Mouse (Mus musculus) layer of hippocampus, adult 9-11 months (tissue): ENCODE measurements at regions not wholly inside any gene's neighbourhood (a gene's known extent, or its start where the extent isn't known, plus 50 kb on each side); places are given as distances from the start of the nearest gene placed in this dataset.

Experiments used
- DNase-seq: peaks from one replicate; pipeline ENCODE4 v3.0.0; 2022

GRCm38 (mm10) chr4:105566513-105567457, 222.9 kb upstream of the Gm12728 start:
- no peak for DNase-seq

GRCm38 (mm10) chr4:105569671-105570070, 220.0 kb upstream of the Gm12728 start:
- no peak for DNase-seq

DNA sequence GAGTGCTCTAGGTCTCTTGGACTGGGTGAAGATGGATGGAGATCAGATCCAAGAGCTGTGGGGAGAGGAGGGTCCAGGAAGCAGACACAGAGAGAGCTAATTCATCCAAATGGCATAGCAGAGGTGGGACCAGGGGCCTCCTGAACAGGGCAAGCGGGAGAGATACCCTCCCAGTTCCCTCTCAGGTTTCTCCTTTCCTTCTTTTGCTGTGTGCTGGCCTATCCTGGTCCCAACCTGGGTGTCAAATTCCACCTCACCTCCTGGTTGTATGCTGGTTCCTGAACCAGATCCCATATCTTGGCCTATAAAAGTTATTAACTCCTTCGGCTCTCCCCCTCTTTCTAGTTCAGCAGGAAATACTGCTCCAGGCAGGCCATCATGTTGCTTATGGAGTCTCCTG, 214.1 kb upstream of the Gm12728 start:
- no peak for DNase-seq

DNA sequence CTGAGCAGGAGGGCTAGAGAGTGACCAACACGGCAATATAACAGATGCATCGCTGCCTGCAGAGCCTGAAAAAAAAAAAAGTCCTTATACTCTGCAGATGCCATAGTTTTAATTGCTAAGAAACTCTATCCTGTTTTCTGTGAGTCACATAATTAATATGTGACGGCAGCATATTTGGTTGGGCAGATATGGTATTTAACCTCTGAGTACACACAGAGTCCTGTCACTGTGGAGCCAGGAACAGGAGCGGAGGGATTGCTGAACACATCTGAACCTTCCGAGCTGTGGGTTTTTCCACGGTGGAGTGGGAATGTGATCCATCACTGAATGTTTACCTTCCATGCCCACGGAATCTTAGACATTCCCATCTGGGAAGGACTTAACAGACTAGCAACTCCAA, 208.7 kb upstream of the Gm12728 start:
- DNase-seq, result no peak

DNA sequence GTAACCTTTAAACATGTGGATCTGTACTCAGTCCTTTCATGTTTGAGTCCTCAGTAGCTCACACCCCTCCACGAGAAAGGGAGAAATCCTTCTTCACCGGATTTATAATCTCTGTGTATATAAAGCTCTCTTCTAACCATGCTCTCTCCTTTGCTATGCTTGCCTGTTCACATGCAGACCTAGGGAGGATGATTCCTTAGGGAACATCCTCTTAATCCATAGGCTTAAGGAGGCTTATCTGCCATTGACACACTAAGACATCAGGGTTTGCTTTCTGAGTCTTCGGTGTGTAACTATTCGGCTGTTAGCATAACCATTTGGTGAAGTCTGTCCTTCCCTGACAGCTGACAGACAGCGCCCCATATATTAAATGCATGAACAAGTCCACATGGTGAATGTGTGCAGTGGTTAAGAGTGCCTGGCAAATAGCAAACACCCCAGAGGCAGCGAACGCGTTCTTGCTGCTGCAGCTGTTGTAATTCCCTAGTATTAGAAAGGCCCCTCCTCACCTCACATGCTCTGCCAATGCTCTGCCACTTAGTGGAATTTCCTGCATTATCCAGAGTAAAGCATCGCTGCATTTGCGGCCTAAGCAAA, 205.2 kb upstream of the Gm12728 start:
- DNase-seq, result no peak

- DNase-seq, result no peak
Observed at GRCm38 (mm10) chr4:105603661-105604060, 186.0 kb upstream of the Gm12728 start.

DNA sequence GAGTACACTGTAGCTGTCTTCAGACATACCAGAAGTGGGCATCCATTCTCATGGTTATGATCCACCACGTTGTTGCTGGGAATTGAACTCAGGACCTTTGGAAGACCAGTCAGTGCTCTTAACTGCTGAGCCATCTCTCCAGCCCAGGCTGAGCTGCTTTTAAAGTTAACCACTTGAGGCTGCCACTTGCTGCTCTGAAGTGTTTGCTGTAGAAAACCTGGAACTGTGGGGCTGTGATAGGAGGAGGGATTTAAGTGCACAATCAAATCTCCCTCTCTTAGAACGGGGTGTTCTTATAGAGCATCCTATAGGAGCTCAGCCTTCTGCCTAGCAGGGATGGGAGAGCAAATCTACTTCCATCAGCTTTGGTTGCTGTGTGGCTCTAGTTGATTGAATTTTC, 185.1 kb upstream of the Gm12728 start:
- DNase-seq, result no peak

GRCm38 (mm10) chr4:105606731-105607130, 182.9 kb upstream of the Gm12728 start:
- no peak for DNase-seq

DNA sequence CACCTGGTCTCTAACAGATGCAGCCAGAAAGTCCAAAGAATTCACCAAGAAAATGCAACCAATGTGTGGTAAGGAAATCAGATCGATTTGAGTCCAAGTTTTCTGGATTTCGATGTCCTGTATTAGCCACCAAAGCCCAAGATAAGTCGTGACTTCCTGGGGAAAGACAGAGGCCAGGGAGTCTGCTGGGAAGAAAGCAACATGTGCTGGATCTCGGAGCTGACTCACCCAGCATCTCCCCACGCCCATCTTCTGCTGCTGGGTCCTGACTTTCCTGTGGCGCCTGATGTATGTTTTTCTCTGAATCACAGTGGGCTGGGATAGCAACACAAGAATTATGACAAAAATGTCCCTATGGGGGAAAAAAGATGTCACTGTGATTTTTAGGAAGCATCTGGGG, 178.8 kb upstream of the Gm12728 start:
- no peak for DNase-seq

- no peak for DNase-seq
Observed at GRCm38 (mm10) chr4:105614390-105614789, 175.3 kb upstream of the Gm12728 start.

DNA sequence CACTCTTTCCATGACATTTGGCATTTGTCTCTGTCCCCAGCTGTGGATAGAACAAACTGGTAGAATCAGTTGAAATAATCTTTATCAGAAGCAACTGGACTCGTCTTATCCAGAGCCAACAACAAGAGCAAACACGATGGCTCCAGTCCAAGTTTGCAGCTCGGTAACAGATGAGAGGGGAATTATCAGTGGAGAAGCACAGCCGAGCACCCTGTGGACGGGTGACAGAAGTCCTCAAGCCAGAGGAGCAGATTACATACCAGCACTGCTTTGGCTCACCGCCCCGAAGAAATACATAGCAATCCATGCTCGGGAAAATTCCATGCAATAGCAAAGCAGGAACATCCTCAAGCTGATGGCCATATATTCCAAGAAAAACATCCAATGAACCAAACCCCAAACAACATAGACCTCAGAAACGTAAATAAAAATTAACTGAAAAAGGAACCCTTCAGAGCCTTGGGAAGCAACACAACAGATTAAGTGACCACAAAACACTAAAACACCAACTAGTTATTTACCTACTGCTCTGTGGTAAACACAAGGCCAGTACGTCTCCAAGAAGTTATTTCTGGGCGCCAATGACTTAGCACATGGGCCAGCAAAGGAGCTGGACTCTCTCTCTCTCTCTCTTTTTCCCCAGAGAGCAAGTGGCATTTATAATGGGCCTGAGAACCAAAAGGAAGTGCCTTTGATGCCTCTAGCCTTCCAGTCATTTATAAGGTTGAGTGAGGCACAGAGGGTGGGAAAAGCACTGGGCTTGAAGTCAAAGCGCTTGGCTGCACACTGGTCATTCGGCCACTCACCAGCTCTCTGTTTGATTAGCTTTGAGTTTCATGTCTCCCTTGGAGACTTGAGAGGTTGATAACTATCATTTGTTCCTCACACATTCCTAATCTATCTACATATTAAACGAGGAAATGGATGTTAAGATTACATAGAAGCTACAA, 163.0 kb upstream of the Gm12728 start:
- peak; percentile 5 for DNase-seq

DNA sequence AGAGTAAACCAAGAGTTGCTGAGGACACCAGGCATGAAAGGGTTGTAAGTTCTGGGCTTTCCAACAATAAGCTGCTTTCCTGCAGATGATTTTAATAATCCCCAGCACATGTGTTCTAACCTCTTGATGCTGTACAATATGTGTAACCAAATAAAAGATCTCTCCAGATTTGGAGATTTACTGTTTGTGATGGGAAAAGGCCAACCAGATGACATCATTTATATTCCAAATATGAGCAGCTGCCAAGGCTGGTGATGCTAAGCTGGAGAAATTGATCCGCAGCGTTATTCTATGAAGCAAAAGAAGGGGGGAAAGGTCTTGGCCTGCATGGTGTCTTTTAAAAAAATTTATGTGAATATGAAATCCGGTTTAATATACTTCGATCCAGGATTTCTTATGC, 160.1 kb upstream of the Gm12728 start:
- DNase-seq, result no peak

DNA sequence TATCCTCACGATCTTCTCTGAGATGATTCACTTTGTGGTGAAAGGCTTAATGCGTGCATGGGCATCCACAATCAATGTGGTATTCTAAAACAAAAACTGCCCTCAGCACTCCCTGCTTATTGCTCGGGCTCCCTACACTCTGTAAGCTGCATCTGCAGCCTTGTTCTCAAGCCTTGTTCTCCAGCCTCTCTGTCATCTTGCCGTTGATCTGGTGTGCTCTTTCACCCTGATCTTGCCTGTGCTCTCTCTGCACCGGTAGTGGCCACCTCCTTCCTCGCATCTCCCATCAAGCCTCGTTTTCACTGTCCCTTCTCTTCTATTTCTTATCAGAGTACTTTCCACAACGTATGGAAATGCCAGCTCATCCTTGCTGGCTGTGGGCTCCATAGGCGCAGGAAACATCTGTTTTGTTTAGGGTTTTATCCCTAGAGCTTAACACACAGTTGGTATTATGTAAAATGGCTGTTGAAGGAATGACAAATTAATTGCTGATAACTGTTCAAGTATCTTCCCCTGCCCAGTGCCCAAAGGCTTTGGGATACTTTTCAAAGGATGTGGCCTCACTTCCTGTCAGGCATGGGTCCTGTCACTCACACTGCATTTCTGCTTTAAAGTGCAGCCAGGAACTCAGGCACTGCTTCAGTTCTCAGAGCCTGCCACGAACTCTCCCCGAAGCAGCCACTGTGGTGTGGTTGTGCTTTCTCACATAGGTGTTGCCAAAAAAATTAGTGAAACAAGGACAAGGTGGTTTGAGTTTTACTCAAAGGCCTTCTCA, 158.9 kb upstream of the Gm12728 start:
- DNase-seq, result no peak

DNA sequence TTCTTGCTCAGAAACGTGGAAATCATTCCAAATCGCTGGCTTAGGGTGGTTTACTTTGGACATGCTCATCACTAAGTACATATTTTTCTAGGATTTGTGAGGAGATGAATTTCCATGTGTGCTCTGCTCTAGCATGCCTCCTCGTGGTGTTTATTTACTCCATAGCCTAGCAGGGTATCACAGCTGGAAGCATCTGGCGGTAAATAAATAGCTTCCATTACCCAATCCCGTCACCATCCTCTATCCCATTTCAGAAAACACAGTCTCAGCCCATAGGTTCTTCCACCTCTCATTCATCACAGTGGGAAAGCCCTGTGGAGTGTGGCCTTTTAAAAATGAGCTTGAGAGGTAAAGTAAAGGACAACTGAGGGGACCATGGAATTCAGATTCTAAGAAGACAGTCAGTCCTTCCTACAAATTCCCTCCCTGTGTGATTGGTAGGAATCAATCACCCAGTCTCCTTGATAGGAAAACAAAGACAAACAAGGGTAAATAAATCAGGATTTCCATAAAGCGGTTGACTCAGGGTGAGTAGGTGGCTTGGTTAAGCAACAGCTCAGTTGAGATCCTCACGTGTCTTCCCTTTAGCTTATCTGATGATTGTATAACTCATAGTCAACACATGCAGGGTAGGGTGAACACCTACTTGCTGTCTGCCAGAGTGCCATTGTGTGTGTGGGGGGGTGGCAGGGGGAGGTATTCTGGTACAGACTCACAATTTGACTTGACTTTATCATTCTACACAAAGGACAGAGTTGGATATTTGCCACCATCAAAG, 156.9 kb upstream of the Gm12728 start:
- DNase-seq, result no peak

DNA sequence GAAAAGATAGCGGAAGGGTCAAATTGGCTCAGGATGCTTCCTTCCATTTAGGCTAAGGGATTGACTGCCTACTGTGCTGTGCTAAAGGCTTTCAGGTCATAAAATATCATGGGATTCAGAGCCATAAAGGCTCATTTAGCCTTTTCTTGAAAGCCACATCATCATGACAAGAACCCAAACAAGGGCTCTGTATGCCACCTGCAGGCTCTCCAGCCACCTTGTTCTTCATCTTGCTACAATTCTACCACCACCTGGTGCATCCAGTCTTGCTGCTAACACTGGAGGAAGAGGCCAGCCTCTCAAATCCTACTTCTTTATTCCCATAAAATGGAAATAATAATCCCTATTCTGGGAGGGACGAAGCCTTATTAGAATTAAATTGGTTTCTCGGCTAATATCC, 155.9 kb upstream of the Gm12728 start:
- DNase-seq, result no peak

GRCm38 (mm10) chr4:105640793-105641192, 148.9 kb upstream of the Gm12728 start:
- no peak for DNase-seq

DNA sequence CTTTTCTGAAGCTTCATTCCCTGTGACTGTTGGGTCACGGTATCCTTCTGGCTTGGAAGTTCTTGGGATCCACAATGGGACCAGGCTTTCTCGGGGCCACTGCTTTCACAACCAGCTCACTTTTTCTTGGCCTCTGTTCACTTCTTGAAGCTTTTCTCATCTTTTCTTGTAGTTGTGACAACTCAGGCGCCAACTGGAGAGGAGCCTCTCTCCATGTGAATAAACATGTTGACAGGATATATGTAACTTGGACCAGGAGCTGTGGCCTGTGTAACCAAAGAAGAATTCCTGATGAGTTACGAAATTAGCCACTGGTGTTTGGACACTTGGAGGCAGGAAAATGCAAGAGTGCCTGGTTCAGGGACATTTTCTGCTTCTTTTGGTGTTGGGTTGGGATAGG, 148.1 kb upstream of the Gm12728 start:
- no peak for DNase-seq

DNA sequence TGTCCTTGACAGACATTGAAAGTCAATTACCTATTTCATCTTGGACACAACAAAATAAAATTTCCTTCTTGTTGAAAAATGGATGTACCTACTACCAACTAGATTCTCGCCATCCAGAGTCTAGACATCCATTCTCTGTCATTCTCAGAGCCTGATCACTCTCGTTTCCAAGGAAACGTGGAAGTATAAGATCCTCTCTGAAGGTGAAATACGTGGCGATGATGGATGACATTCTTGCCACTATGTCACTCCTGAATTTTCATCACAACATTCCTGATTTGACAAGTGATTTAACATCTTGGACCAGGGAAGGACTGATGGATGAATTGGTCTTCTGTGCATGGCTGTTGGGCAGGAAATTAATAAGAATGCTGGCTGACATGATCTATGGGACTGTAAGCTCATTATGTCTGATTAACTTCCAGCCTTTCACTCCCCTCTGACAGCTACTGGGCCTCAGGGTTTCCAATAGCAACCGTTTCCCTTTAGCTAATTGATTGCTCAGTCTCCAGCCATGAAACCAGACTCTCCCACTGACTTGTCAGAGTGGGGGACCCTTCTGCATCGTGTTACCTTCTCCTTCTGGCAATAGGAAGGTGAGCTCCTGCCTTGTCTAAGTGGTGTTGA, 140.7 kb upstream of the Gm12728 start:
- DNase-seq, result no peak

GRCm38 (mm10) chr4:105649447-105649833, 140.2 kb upstream of the Gm12728 start:
- DNase-seq, result no peak

DNA sequence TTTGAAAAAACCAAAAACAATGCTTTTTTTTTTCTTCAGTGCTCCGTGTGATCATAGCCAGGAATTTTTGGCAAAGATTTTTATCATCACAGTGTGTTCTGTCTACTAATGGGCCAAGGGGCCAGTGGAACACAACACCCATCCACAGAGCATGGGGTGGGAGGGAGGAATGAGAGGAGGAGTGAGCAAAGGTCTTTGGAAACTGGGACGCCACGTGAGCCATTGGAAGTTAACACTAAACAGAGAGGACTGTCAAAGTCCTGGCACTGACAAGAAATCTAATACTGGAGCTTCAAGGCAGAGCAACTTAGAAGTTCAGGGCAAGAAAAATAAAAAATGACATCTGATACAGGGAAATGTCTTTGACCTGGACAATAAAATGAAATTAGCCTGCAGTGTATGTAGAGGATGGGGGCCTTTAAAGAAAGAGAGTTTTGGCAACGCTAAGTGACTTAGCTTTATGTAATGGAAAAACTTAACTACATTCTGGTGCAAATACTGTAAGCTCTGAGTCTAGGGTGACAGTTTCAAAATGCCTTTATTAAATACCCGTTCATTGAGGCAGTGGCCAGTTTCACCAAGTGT, 133.5 kb upstream of the Gm12728 start:
- no peak for DNase-seq

- DNase-seq, result no peak
Observed at GRCm38 (mm10) chr4:105658581-105658980, 131.1 kb upstream of the Gm12728 start.
